Mouse (Mus musculus) embryo, embryonic 11.5 days (tissue): ENCODE data around the gene Zfp618.

Source experiments
- DNase-seq: peaks from one replicate; pipeline ENCODE4 v3.0.0-alpha.2; 2012; ENCODE audit warnings: low read depth, low spot score

The Zfp618 gene

DNA sequence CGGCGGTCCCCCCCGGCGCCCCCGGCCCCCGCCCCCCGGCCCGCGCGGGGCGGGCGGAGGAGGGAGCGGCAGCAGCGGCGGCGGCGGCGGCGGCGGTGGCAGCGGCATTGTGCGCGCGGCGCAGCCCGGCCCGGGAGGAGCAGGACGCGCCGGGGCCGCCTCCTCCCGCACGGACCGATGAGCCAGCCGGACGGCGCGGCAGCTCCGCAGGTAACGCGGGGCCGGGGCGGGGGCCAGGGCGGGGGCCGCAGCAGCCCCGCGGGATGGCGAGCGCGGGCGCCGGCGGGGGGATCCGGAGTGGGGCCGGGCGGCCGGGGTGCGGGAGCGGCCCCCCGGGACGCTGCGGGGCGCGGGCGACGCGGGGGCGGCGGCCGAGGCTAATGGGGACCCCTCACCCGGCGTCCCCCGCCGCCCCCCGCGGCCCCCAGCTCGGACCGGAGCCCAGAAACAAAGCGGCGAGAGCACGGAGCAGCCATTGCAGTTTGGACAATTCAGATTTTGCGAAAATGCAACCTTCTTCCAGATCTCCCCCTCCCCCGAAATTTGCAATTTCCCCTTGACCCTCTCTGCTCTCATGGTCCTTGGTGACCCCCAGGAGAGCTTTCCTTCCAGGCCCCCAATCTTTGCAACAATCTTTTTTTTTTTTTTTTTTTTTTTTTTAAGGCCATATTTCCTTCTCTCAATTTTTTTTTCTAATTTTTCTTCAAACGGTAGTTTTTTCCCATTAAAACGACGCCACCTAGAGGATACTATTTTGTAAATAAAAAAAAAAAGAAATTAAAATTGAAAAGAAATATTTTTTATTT lies at the start of gene Zfp618:
Zfp618 (plus strand) TSS at position 77 of the 806 bp plus-strand sequence.
- no peak for DNase-seq

DNA sequence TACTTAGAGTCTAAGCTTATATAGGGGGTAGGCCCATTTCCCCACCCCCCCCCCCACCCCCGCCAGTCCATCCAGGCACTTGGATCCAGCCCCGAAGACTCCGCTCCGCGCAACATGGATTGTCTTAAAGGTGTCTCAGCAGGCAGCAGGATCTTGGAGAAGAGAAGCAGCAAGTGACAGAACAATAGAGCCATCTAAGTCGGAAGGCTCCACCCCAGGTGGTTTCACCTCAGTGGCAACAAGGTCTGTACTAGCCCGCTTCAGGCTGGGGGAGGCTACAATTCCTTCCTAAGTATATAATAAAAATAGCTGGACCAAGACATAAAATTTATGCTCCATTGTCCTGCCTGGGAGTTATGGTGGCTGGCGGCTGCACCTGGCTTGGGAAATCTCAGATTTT lies 48.3 kb upstream of the Zfp618 start:
- DNase-seq: no peak

DNA sequence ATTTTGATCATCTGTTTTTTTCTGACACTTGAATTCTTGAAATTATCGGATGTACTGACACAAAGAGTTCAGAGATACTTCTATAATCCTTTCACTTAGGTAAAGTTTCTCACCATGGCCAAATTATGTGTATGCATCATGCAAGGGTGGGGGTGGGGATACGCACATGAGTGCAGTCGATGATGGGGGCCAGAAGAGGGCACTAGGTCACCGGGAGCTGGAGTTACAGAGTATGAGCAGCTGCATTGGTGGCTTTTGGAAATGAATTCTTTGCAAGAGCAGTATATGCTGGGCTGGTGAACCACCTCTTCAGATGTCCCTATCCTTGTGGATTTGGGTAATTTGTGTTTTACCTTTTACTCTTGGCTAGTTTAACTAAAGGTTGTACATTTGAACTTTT lies 31.6 kb upstream of the Zfp618 start:
- no peak for DNase-seq

DNA sequence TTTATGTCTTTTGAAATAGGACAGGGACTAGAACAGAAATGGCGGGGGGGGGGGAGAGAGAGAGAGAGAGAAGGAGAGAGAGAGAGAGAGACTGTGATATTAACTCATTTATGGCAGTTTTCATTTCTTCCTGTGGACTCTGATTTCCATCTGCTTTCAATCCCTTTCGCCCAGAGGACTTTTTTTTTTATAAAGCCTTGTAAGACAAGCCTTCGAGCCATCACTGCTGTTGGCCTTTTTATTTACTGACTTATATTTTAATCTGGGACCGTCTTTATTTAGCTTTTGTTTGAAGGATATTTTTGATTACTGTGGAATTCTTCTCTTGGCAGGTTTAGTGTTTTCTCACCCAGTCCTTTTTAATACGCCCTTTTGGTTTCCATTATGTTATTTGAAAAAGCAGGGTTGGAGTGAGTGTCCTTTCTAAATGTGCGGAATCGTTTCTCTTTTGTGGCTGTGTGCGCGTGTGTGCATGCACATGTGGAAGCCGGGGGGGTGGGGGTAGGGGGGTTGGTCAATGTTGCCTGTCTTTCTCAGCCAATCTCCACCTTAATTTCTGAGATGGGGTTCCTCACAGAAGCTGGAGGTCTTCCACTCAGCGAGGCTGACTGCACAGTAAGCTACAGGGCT lies 29.7 kb upstream of the Zfp618 start:
- no peak for DNase-seq

DNA sequence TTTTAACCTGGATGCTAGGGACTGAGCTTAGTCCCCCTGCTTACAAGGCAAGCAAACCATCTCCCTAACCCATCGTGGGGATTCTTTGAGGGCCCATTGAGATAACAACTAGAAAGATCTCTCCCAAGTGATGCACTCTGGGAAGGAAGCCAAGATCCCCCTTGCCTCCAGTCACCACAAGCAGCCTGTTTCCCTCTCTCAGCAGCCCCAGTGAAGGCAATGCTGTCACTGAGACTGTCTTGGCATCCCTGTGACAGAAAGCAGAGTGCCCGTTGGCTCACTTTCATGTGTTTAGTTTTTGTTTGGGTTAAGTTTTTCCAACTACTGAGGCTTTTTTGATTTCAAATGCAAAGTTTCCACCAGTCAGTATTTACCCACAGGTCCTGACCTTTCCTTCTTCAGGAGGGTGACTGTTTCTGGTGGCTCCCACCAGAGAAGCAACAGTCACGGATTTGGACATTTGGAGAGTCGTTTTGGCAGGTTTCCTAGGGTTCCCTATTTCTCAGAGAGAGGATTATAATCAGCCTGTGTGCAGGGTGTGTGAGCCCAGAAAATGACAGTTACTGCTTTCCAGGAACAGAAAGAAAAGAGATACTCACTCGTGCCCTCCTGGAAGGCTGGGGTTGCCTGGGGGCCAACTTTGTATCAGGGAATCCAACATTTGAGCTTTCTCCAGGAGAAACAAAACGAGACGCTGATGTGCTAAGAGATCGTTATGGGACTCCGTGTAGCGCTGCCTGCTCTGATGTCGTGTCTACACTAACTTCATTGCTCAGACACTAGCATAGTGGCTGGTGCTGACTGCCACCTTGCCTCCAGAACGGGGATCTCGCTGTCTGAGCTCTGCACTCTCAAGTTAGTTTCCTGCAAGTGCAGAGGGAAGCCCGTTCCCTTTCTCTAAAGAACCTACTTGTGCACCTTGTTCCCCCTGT lies 23.1 kb upstream of the Zfp618 start:
- no peak for DNase-seq

DNA sequence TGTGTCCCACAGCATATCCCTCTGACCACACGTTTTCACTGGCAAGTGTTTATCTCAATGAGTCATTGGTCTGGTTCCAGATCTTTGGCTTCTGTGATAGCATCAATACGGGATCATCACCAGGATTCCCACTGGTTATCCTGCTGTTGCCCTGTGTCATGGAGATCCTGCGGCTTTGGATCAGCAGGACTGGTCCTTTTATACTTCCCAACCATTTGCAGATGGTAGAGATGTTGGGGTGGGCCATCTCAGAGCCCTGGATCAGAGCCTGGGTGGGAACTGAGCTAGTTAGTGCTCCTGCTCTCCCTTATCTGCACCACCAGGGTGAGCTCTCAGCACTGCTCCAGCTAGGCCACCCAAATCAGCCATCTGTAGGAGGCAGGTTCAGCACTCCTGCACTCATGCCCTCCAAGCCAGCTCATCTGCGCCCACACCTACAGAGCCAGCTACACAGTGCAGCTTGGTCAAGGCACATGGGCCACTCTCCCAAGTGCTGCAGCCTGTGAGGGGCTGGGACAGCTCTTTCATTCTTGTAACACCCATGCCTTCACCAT lies 21.0 kb upstream of the Zfp618 start:
- no peak for DNase-seq

DNA sequence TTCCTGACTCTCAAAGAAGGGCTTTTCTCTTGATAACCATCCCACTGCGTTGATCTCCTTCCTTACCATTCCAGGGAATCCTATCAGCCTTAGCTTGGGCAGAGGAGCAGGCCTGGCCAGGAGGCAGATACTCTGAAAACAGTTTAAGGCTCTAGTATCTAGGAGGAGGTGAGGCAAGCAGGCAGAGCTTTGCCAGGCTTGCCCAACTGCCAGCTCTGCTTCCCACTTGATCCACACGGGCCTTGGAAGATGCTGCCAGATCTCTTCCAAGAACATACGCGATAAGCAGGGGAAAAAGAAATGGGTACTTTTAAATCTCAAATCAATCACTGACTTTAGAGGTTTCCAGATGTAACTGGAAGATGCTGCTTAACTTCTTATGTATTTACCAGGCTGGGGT lies 1.6 kb upstream of the Zfp618 start:
- DNase-seq: no peak

DNA sequence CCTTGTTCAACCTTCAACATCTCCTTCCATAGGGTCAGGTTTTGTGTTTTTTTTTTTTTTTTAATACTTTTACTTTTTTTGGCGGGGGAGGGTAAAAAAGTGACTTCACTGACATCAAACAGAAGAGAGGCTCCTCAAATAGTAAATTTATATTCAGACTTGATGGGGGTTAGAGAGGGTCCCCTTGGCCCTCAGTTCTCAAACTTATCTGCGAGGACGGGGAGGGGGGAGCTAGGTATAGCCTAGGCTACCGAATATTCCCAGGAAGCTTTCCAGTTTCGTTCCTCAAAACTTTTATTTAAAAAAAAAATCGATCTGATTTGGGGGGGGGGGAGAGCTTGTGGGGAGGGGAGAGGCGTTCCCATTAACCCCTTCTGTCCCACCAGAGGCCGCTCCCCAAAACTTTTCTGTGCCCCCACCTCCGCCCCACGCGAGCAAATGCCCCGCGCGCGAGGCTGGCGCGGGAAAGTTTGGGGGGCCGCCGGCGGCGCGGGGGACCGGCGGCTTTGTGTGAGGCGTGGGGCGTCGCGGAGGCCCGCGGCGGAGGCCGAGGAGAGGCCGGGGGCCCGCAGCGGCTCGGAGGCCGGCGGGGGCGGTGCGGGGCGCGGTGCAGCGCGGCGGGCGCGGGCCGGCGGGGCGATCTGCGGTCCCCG lies 403 bp upstream of the Zfp618 start:
- no peak for DNase-seq

DNA sequence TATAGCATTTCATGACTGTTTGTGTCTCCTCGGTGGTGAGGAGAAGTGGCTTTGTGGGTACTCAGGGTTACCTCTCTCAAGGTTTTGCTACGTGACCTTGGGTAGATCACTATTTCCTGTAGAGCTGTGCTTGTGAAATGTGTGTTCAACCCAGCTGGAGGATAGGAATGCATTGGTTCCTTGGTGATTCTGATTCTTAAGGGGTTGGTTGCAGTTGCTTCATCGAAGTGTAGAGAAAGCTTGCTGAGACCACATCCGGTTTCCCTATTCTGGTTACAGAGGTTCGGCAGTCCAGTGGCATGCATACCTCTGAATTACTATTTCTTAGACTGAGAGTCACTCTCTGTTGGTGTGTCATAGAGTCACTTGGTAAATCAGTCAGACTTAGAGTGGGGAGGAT lies 4.2 kb downstream of the Zfp618 start:
- no peak for DNase-seq

DNA sequence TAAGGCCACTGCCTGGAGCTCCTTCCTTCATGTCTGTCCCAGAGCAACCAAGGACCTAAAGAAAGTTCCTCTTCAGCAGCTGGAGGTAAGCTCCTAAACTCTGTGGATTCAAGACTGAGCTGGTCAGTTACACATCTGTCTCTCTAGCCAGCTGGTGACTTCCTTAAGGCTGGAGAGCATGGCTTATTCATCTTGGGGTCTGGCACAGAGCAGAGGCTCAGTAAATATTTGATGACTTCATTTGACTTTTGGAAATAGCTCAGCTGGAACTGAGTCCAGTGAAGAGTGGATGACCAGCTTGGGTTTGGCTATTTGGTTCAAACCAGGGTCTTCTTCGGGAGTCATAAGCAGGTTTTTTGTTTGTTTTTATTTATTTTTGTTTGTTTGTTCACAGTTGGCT lies 6.6 kb downstream of the Zfp618 start:
- DNase-seq: no peak

DNA sequence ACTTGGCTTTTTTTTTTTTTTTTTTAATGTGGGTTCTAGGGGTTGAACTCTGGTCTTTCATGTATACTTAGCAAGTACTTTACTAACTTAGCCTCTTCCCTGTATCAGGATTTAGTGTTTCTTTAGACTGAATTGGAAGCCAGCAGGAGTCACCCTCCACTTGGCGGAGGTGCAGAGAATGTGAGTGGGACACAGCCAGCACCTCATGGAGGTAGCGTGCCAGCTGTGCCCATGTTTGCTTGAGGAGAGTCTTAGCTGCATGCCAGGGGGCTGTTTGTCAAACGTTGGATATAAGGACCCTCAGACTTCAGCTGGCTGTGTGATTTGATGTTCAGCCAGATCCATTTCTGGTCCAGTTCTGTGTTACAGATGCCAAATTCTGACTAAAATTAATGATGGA lies 7.7 kb downstream of the Zfp618 start:
- no peak for DNase-seq

DNA sequence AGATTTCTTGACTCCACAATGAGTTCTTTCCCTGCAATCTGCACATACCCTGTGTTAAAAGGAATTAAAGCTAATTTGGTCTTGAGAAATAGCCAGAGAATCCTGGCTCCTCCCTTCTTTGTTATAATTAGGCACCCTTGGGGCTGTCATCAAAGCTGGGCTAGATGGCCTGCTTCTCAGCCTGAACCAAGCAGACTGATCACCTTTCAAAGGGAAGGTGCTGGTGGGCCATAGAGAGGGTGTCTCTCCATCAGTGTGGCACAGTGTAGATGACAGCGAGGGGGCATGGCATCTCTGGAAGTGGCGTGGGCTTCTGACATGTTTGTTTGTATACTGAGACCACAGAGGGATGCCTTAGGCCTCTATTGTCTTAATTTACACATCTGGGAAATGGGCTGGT lies 9.5 kb downstream of the Zfp618 start:
- no peak for DNase-seq

DNA sequence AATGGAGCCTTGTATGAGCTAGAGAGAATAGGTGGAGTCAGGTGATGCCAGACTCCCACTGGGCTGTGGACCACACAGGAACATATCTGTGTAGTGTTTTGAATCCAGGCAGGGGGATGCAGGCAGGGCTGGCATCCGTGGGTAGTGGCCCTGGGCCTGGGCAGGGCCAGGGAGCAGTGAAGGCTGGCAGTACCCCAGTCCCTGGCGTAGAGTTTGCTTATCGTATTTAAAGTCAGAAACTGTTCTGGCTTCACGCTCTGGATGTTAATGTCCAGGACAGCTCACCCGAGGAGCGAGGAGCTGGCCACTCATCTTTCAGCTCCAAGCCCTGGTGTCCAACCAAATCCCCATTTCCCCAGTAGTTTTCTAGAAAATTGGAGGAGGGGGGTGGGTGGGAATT lies 10.2 kb downstream of the Zfp618 start:
- DNase-seq: no peak

DNA sequence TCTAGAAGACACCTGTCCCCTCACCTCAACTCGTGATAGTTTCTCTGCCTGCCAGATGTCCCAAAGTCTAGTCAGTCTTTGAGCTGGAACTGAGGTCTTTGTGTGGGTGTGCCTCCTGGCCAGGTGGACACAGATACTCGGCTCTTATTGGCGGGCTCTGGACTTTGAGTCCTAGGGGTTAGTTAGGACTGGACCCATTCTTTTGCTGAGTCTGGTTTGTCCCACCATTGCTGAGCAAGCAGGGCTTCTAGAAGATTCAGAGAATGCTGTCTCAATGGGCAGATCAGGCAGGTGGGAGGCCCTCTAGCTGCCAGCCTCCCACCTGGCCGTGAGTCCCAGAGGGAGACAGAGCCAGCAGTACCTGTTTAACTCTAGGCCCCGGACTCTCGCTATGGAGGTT lies 12.1 kb downstream of the Zfp618 start:
- DNase-seq: no peak

DNA sequence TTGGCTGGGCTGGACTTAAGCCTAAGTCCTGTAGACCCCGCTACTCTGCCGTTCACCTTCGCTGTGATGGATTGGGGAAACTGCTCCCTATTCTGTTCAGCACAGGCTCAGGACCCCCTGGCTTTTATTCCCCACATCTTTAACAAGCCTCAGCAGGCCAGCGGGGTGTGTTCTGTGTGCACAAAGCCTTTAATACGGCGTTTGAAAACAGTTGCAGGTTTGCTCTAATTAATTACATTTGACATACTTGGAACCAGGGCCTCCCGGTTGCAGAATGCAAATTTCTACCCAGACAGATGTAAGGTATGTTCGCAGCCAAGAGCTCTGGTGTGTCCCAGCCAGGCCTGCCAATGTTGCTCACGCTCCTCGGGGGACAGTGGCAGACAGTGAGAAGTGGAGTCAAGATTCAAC lies 13.1 kb downstream of the Zfp618 start:
- no peak for DNase-seq

DNA sequence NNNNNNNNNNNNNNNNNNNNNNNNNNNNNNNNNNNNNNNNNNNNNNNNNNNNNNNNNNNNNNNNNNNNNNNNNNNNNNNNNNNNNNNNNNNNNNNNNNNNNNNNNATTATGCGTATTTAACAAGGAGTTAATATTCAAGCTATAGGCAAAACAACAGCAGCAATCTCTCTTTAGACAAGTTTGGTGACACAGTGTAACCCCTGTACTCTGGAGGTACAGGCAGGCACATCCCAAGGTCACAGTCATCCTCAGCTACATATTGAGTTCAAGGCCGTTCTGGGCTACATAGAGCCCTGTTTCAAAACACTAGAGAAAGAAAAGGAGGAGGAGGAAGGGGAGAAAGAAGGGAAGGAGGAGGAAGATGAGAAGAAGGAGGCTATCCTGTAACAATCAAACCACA lies 16.2 kb downstream of the Zfp618 start:
- no peak for DNase-seq

DNA sequence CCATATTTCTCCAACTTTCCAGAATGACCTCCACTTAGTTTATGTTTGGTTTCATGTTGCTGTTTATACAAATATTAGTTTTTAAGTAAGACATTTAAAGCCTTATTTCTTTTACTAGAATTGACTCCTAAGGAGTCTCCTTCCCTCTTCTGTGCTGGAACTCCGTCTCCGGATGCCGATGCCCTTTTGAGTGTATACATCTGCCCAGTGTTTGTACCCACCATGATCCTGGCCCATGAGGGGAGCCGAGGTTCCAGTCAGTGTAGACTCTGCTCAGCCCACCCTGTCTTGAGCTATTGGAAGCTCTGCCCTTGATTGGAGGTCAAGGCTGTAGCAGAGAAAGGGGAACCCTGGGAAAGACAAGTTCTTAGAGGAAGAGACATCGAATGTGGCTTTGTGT lies 18.2 kb downstream of the Zfp618 start:
- no peak for DNase-seq

DNA sequence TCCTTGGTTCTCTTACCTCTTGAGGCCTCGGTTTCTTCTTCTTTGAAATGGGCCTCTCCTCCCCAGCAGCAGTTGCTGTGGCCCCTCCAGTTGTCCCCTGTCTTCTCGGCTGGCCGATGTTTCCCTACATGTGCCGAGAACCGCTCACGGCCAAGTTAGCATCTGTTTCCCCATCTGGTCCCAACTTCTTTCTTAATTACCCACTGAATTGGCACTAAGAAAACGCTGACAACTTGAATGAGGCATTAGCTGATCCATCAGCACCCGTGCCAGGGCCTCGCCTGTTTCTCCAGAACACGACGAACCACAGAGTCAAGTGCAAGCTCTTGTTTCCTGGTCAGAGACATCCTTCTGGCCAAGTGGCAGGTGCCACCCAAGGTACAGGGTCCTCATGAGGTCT lies 26.0 kb downstream of the Zfp618 start:
- DNase-seq: no peak

DNA sequence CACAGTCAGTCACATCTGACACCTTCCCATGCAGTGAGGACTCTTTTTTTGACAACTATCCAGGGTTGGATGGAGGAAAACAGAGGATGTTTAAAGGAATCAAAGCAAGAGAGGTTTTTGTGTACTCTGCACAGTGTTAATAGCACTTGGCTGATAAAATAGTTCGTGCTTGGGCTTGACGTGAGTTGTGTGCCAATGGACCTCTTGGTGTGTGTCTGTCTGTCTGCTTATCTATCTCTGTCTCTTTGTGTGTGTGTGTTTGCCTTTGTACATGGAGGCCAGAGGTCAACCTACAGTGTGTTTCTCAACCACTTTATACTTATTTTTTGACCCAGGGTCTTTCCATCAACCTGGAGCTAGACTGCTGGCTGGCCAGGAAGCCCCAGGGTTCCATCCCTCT lies 27.8 kb downstream of the Zfp618 start:
- no peak for DNase-seq

DNA sequence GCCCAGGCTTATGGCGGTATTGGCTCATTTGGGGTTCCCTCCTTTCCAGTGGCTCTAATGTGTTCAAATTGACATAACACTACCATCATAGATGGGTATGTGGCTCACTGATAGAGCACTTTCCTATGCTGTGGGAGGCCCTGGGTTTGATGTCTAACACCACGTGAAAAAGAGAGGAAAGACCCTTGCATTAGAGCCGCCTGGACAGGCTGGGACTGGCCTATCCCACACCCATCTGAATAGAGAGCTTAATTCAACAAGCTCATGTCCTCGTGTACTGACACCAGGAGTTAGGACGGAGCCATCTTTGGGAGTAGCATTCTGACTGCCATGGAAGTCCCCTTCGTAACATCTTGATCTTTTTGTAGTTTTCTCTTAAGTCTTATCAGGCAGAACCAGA lies 32.2 kb downstream of the Zfp618 start:
- DNase-seq: no peak

DNA sequence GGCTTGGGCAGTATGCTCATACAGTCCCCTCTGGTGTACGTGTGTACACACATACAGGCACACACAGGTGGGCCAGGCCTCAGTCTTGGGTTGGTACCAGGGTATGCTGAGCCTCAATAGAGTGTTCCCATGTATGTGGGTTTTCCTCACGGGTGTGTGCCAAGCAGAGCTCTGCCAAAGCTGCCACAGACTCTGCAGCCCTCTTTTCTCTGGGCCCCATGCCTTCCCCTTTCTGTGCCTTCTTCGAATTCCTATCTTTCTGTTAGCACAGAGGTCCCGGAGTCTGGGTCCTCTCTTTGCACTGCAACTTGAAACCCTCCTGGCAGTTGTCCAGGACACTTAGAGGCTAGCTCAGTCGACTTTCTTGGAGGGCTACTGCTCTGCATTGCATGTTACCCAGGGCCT lies 33.1 kb downstream of the Zfp618 start:
- peak; percentile 53 for DNase-seq

DNA sequence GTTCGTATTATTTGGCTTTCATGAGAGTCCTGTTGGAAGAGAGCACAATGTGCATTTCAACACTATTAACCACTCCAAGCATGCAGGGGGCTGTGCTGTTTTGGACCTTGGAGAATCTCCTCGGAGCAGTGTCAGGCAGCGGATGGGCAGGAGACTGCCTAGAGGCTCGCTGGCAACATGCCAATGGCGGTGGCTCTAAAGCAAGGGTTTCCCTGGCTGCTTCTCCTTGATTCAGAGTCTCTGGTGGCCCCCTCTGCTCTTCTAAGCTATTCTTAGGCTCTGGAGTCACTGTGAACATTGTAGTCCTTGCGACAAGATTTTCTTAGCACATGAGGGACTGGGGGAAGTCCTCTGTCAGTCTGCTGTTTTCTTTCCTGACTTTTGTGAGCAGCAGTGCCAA lies 33.5 kb downstream of the Zfp618 start:
- no peak for DNase-seq
